Mouse (Mus musculus) G1E (cell line): ENCODE data around the gene Cyp4a12b.
"Not testable (repeated sequence)": the region's sequence is repeated elsewhere in the genome, so short reads cannot be mapped to it uniquely, and the experiment has no call there.

Source experiments
- CTCF ChIP-seq: IDR thresholded peaks from 2 replicates; pipeline ENCODE4 v1.5.1; 2012; ENCODE audit warnings: low read depth, low read length, inconsistent platforms, mixed read lengths
- GATA2 ChIP-seq: IDR thresholded peaks from 2 replicates; pipeline ENCODE4 v1.6.1; 2012; ENCODE audit warnings: low read depth, low read length, inconsistent platforms, borderline replicate concordance
- POLR2AphosphoS5 ChIP-seq: IDR thresholded peaks from 2 replicates; pipeline ENCODE4 v1.6.1; 2012; ENCODE audit warnings: low read depth, low read length, inconsistent platforms; ENCODE audit not compliant: insufficient replicate concordance
- TAL1 ChIP-seq: conservative IDR thresholded peaks from 2 replicates; pipeline ENCODE4 v1.6.1; 2012; ENCODE audit warnings: low read depth, low read length, inconsistent platforms, mixed read lengths

- not testable (repeated sequence) for TF ChIP-seq CTCF, TAL1, POLR2AphosphoS5, GATA2
These were observed 15.2 kb upstream of the Cyp4a12b start for GRCm38 (mm10) chr4:115396256-115396655.
